Mouse (Mus musculus) CH12F3 (cell line): ENCODE measurements around the gene Gorasp1.

Source experiments
- in situ Hi-C: fragments of 300-500 bp; cut with MboI; formaldehyde crosslinking; loops from 2 replicates; pipeline ENCODE4 v1.14.3; 2020; ENCODE audit warnings: low sequenced_read_pairs

Gorasp1 gene

GRCm38 (mm10) chr9:119973281-119973680 lies 35.9 kb upstream of the Gorasp1 start:
- in situ Hi-C loops = no loop called here

GRCm38 (mm10) chr9:119972582-119972981 lies 35.2 kb upstream of the Gorasp1 start:
- in situ Hi-C loops = no loop called here

- in situ Hi-C loops = no loop called here
Measured at GRCm38 (mm10) chr9:119972166-119972565, 34.8 kb upstream of the Gorasp1 start.

GRCm38 (mm10) chr9:119970763-119971656 lies 33.6 kb upstream of the Gorasp1 start:
- in situ Hi-C loops = no loop called here

- in situ Hi-C loops = no loop called here
Measured at GRCm38 (mm10) chr9:119970221-119970620, 32.9 kb upstream of the Gorasp1 start.

- in situ Hi-C loops = no loop called here
Measured at GRCm38 (mm10) chr9:119969811-119970210, 32.4 kb upstream of the Gorasp1 start.

- in situ Hi-C loops = no loop called here
Measured at GRCm38 (mm10) chr9:119966221-119966910, 29.0 kb upstream of the Gorasp1 start.

GRCm38 (mm10) chr9:119965186-119965585 lies 27.8 kb upstream of the Gorasp1 start:
- in situ Hi-C loops = no loop called here

- in situ Hi-C loops = no loop called here
Measured at GRCm38 (mm10) chr9:119964206-119964605, 26.8 kb upstream of the Gorasp1 start.

GRCm38 (mm10) chr9:119962987-119963667 lies 25.8 kb upstream of the Gorasp1 start:
- in situ Hi-C loops = no loop called here

GRCm38 (mm10) chr9:119962216-119962615 lies 24.9 kb upstream of the Gorasp1 start:
- in situ Hi-C loops = no loop called here

GRCm38 (mm10) chr9:119958835-119959234 lies 21.5 kb upstream of the Gorasp1 start:
- in situ Hi-C loops = no loop called here

GRCm38 (mm10) chr9:119951388-119951787 lies 14.0 kb upstream of the Gorasp1 start:
- in situ Hi-C loops = no loop called here

GRCm38 (mm10) chr9:119950434-119950833 lies 13.1 kb upstream of the Gorasp1 start:
- in situ Hi-C loops = no loop called here

- in situ Hi-C loops = no loop called here
Measured at GRCm38 (mm10) chr9:119948804-119949203, 11.4 kb upstream of the Gorasp1 start.

GRCm38 (mm10) chr9:119945173-119945900 lies 8.0 kb upstream of the Gorasp1 start:
- in situ Hi-C loops = no loop called here

GRCm38 (mm10) chr9:119943326-119943725 lies 6.0 kb upstream of the Gorasp1 start:
- in situ Hi-C loops = no loop called here

- in situ Hi-C loops = no loop called here
Measured at GRCm38 (mm10) chr9:119941861-119942260, 4.5 kb upstream of the Gorasp1 start.

- in situ Hi-C loops = no loop called here
Measured at GRCm38 (mm10) chr9:119941407-119941806, 4.0 kb upstream of the Gorasp1 start.

GRCm38 (mm10) chr9:119939646-119940045 lies 2.3 kb upstream of the Gorasp1 start:
- in situ Hi-C loops = no loop called here

GRCm38 (mm10) chr9:119938496-119938895 lies 1.1 kb upstream of the Gorasp1 start:
- in situ Hi-C loops = no loop called here
